Mouse (Mus musculus) forebrain, embryonic 14.5 days (tissue): ENCODE results near the gene Btbd1. TPM values are rescaled to one million over a fixed set of nuclear protein-coding genes. Genes with fewer than 3 reads are reported as not detected.
A peak's percentile ranks its signal among the peaks of the same experiment; 100 is the strongest.

Source experiments
- ATAC-seq: fragments of 200-750 bp; cut with Nextera tagmentation; 2 replicates; pipeline ENCODE4 v1.8.0; 2017; ENCODE audit warnings: mild to moderate bottlenecking, moderate library complexity
- DNase-seq: peaks from one replicate; pipeline ENCODE4 v3.0.0-alpha.2; 2015; ENCODE audit warnings: low spot score
- H3K27ac ChIP-seq: fragments of 300-500 bp; sonication (generic); 2 replicates; pipeline ENCODE4 v1.5.1; 2014; ENCODE audit warnings: low read depth, mild to moderate bottlenecking, control low read depth, low read length, moderate library complexity
- H3K27me3 ChIP-seq: fragments of 300-500 bp; sonication (generic); replicated peaks from 2 replicates; pipeline ENCODE4 v1.6.1; 2014; ENCODE audit warnings: low read length, control low read depth, mixed read lengths; ENCODE audit not compliant: control insufficient read depth, insufficient read depth
- H3K36me3 ChIP-seq: fragments of 300-500 bp; sonication (generic); 2 replicates; pipeline ENCODE4 v1.6.1; 2014; ENCODE audit warnings: low read length, control low read depth; ENCODE audit not compliant: control insufficient read depth, insufficient read depth
- H3K4me1 ChIP-seq: fragments of 300-500 bp; sonication (generic); 2 replicates; pipeline ENCODE4 v1.6.1; 2014; ENCODE audit warnings: antibody characterized with exemption, low read length, control low read depth; ENCODE audit not compliant: control insufficient read depth, insufficient read depth
- H3K4me2 ChIP-seq: fragments of 300-500 bp; sonication (generic); 2 replicates; pipeline ENCODE4 v1.6.1; 2014; ENCODE audit warnings: mild to moderate bottlenecking, control low read depth, low read length
- H3K4me3 ChIP-seq: fragments of 300-500 bp; sonication (generic); 2 replicates; pipeline ENCODE4 v1.5.1; 2014; ENCODE audit warnings: low read depth, low read length, control low read depth
- H3K9ac ChIP-seq: fragments of 300-500 bp; sonication (generic); 2 replicates; pipeline ENCODE4 v1.6.1; 2014; ENCODE audit warnings: mild to moderate bottlenecking, low read length, control low read depth, moderate library complexity
- H3K9me3 ChIP-seq: fragments of 300-500 bp; sonication (generic); replicated peaks from 2 replicates; pipeline ENCODE4 v1.6.1; 2016; ENCODE audit warnings: low read length, control low read depth, mixed read lengths; ENCODE audit not compliant: control insufficient read depth
- WGBS: fragments of 180-500 bp; shearing (Covaris S2); extraction: QIAGEN DNeasy Blood & Tissue Kit; methylation state at CpG from one replicate; pipeline ENCODE4 v1.1.7; 2014; 5-methylcytosine and 5-hydroxymethylcytosine counted together
- polyA plus RNA-seq: library from polyadenylated mRNA; unstranded; fragments of >200 nt; fragmentation: Nextera tagmentation; extraction: Ambion mirVana; gene quantifications from 2 replicates; pipeline ENCODE4 v1.2.1, GENCODE M21; 2014

The Btbd1 gene
- polyA plus RNA-seq, 1 experiment from 2014 or later, result 114 TPM

- Histone ChIP-seq H3K4me1 (peaks cover 8% of the 10 kb centered on the region), H3K4me3 (peak overlapping the region; percentile 60), H3K9ac (peak overlapping the region; percentile 82), H3K36me3 (peaks cover 18% of the 10 kb centered on the region), H3K9me3 (no peaks in the 10 kb centered on the region), H3K27ac (peak overlapping the region; percentile 99), H3K27me3 (no peaks in the 10 kb centered on the region), H3K4me2 (peak overlapping the region; percentile 85)
- WGBS, result 8% methylated on average over 5 of the region's 5 CpGs
- DNase-seq (peak; percentile 25), ATAC-seq (peak; percentile 40)
These were observed 40.7 kb downstream of the Btbd1 start for GRCm38 (mm10) chr7:81788536-81788935.

GRCm38 (mm10) chr7:81777667-81778218 is 51.5 kb downstream of the Btbd1 start:
- Histone ChIP-seq H3K36me3 (peaks cover 28% of the 10 kb centered on the region), H3K4me1 (no peaks in the 10 kb centered on the region), H3K27ac (no peak overlapping the region), H3K9me3 (0 out of 2 replicates have a peak, but pooled peaks cover 5% of the 10 kb centered on the region), H3K4me2 (no peak overlapping the region), H3K4me3 (no peak overlapping the region), H3K27me3 (no peaks in the 10 kb centered on the region), H3K9ac (no peak overlapping the region)
- 73% methylated on average over 10 of the region's 10 CpGs for WGBS
- DNase-seq, result peak; percentile 20
- ATAC-seq, result no peak

- H3K4me1 ChIP-seq, result no peaks in the 10 kb centered on the region
- DNase-seq (peak; percentile 8), ATAC-seq (no peak)
- H3K4me2 ChIP-seq, result no peak overlapping the region
- no peak overlapping the region for H3K27ac ChIP-seq
- WGBS, result 45% methylated on average over 5 of the region's 5 CpGs
- no peaks in the 10 kb centered on the region for H3K27me3 ChIP-seq
- no peak overlapping the region for H3K9ac ChIP-seq
- 0 out of 2 replicates have a peak, but pooled peaks cover 5% of the 10 kb centered on the region for H3K9me3 ChIP-seq
- peaks cover 5% of the 10 kb centered on the region for H3K36me3 ChIP-seq
- H3K4me3 ChIP-seq, result no peak overlapping the region
These were observed 53.9 kb downstream of the Btbd1 start for GRCm38 (mm10) chr7:81775325-81775724.

- Histone ChIP-seq H3K27ac (no peak overlapping the region), H3K9ac (no peak overlapping the region), H3K4me3 (no peak overlapping the region), H3K27me3 (no peaks in the 10 kb centered on the region), H3K4me1 (no peaks in the 10 kb centered on the region), H3K9me3 (0 out of 2 replicates have a peak, but pooled peaks cover 5% of the 10 kb centered on the region), H3K36me3 (no peaks in the 10 kb centered on the region), H3K4me2 (no peak overlapping the region)
- 84% methylated on average over 10 of the region's 10 CpGs for WGBS
- ATAC-seq (no peak), DNase-seq (no peak)
These were observed 56.3 kb downstream of the Btbd1 start for GRCm38 (mm10) chr7:81772786-81773539.

- peak overlapping the region; percentile 91 for H3K9ac ChIP-seq
These were observed 66.0 kb downstream of the Btbd1 start for GRCm38 (mm10) chr7:81763110-81763845.

GRCm38 (mm10) chr7:81762180-81763109 is 66.8 kb downstream of the Btbd1 start, which contains the start of gene Ramac:
Gene Ramac, plus strand, starts transcription at chr7:81762925.
- under 1% methylated on average over 52 of the region's 56 CpGs for WGBS
- peak within 1 kb of the TSS; percentile 70 for H3K4me2 ChIP-seq
- H3K4me3 ChIP-seq, result peak within 1 kb of the TSS; percentile 95
- DNase-seq, result peak; percentile 98
- ATAC-seq, result peak; percentile 96
- H3K9me3 ChIP-seq, result no peaks in the 10 kb centered on the region
- H3K36me3 ChIP-seq, result no peaks in the 10 kb centered on the region
- H3K4me1 ChIP-seq, result peaks cover 3% of the 10 kb centered on the region; the same call in 1 of the 2 replicates
- peak within 1 kb of the TSS; percentile 80 for H3K27ac ChIP-seq
- H3K27me3 ChIP-seq, result no peaks in the 10 kb centered on the region
- H3K9ac ChIP-seq, result peak within 1 kb of the TSS; percentile 91

More at GRCm38 (mm10) chr7:81763110-81763845, 66.0 kb downstream of the Btbd1 start:
- peak overlapping the region; percentile 70 for H3K4me2 ChIP-seq
- ATAC-seq, result peak; percentile 74
- H3K4me3 ChIP-seq, result peak overlapping the region; percentile 95
- H3K27ac ChIP-seq, result peak overlapping the region; percentile 80
- peaks cover 3% of the 10 kb centered on the region; the same call in 1 of the 2 replicates for H3K4me1 ChIP-seq
- 2% methylated on average over 58 of the region's 60 CpGs for WGBS
- no peaks in the 10 kb centered on the region for H3K27me3 ChIP-seq
- no peaks in the 10 kb centered on the region for H3K9me3 ChIP-seq
- H3K36me3 ChIP-seq, result no peaks in the 10 kb centered on the region
- DNase-seq, result peak; percentile 10

GRCm38 (mm10) chr7:81747956-81748355 is 81.3 kb downstream of the Btbd1 start:
- Histone ChIP-seq H3K27ac (no peak overlapping the region), H3K9ac (no peak overlapping the region), H3K36me3 (no peaks in the 10 kb centered on the region), H3K9me3 (no peaks in the 10 kb centered on the region; the same call in 1 of the 2 replicates), H3K4me1 (no peaks in the 10 kb centered on the region), H3K4me3 (no peak overlapping the region), H3K4me2 (no peak overlapping the region), H3K27me3 (no peaks in the 10 kb centered on the region)
- no peak for ATAC-seq
- WGBS, result 92% methylated on average over 3 of the region's 3 CpGs
- no peak for DNase-seq

GRCm38 (mm10) chr7:81744145-81744544 is 85.1 kb downstream of the Btbd1 start:
- H3K27me3 ChIP-seq, result no peaks in the 10 kb centered on the region

More at GRCm38 (mm10) chr7:81744145-81744544, 85.1 kb downstream of the Btbd1 start:
- H3K4me2 ChIP-seq, result no peak overlapping the region
- ATAC-seq (no peak), DNase-seq (peak; percentile 36)
- H3K36me3 ChIP-seq, result no peaks in the 10 kb centered on the region
- H3K4me3 ChIP-seq, result no peak overlapping the region
- H3K4me1 ChIP-seq, result no peaks in the 10 kb centered on the region
- no peak overlapping the region for H3K27ac ChIP-seq
- H3K9ac ChIP-seq, result no peak overlapping the region
- WGBS, result 74% methylated on average over 4 of the region's 4 CpGs
- no peaks in the 10 kb centered on the region; the same call in 1 of the 2 replicates for H3K9me3 ChIP-seq
